Mouse (Mus musculus) heart, postnatal 0 days (tissue): ENCODE measurements around the gene Frat2. TPM values are rescaled to one million over a fixed set of nuclear protein-coding genes. Genes with fewer than 3 reads are reported as not detected.

Source experiments
- ATAC-seq: fragments of 200-750 bp; cut with Nextera tagmentation; 2 replicates; pipeline ENCODE4 v1.8.0; 2017; ENCODE audit warnings: low read depth, moderate number of reproducible peaks, moderate library complexity; ENCODE audit not compliant: insufficient read depth
- DNase-seq: peaks from one replicate; pipeline ENCODE4 v3.0.0-alpha.2; 2016; ENCODE audit warnings: low spot score
- H3K27ac ChIP-seq: fragments of 300-500 bp; sonication (generic); 2 replicates; pipeline ENCODE4 v1.5.1; 2014; ENCODE audit warnings: low read depth, mild to moderate bottlenecking
- H3K27me3 ChIP-seq: fragments of 300-500 bp; sonication (generic); 2 replicates; pipeline ENCODE4 v1.6.1; 2014; ENCODE audit warnings: low read length, mixed read lengths; ENCODE audit not compliant: control insufficient read depth, insufficient read depth
- H3K36me3 ChIP-seq: fragments of 300-500 bp; sonication (generic); replicated peaks from 2 replicates; pipeline ENCODE4 v1.6.1; 2014; ENCODE audit warnings: low read length, mixed read lengths; ENCODE audit not compliant: control insufficient read depth, insufficient read depth
- H3K4me1 ChIP-seq: fragments of 300-500 bp; sonication (generic); 2 replicates; pipeline ENCODE4 v1.6.1; 2014; ENCODE audit warnings: antibody characterized with exemption; ENCODE audit not compliant: control insufficient read depth, insufficient read depth
- H3K4me2 ChIP-seq: fragments of 300-500 bp; sonication (generic); 2 replicates; pipeline ENCODE4 v1.6.1; 2014; ENCODE audit warnings: low read depth, mild to moderate bottlenecking, low read length, moderate library complexity
- H3K4me3 ChIP-seq: fragments of 300-500 bp; sonication (generic); 2 replicates; pipeline ENCODE4 v1.5.1; 2014; ENCODE audit warnings: low read depth, low read length
- H3K9ac ChIP-seq: fragments of 300-500 bp; sonication (generic); replicated peaks from 2 replicates; pipeline ENCODE4 v1.6.1; 2014; ENCODE audit warnings: low read depth, low read length, mixed read lengths
- H3K9me3 ChIP-seq: fragments of 300-500 bp; sonication (generic); replicated peaks from 2 replicates; pipeline ENCODE4 v1.6.1; 2016; ENCODE audit warnings: low read length; ENCODE audit not compliant: control insufficient read depth
- CTCF ChIP-seq: IDR thresholded peaks from 2 replicates; pipeline ENCODE4 v1.5.1; 2016; ENCODE audit warnings: antibody characterized with exemption, control low read depth, low read depth
- EP300 ChIP-seq: IDR thresholded peaks from 2 replicates; pipeline ENCODE4 v1.6.1; 2016; ENCODE audit warnings: antibody characterized with exemption, low read depth
- WGBS: fragments of 180-500 bp; shearing (Covaris S2); extraction: QIAGEN DNeasy Blood & Tissue Kit; methylation state at CpG from one replicate; pipeline ENCODE4 v1.1.7; 2014; 5-methylcytosine and 5-hydroxymethylcytosine counted together
- polyA plus RNA-seq: library from polyadenylated mRNA; unstranded; fragments of >200 nt; fragmentation: Nextera tagmentation; extraction: Ambion mirVana; gene quantifications from 2 replicates; pipeline ENCODE4 v1.2.1, GENCODE M21; 2015
- total RNA-seq: library from RNA; depleted of rRNA; stranded (reverse); fragments of >200 nt; gene quantifications from 2 replicates; pipeline ENCODE4 v1.2.3, GENCODE M21; 2014; ENCODE audit warnings: low replicate concordance

Gene Frat2
- total and polyA plus RNA-seq, 2 experiments from 2014 or later: 1.4 to 5.6 TPM

DNA sequence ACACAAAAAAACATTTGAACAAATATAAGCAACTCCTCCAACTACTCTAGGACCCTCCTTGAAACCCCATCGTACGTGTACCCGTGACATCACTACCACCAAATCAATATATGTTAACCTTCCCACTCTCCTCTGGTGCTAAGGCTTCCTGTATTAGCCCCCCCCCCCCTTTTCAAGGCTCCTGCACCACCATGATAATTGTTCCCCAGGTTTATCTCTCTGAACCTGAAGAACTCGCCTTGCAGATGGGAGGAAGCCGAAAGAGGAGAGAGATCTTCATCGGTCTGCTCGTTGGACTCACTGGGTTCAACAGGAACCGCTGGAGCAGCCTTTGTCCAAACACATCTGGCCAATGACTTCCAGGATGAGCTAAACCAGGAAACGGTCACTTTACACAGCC lies 40.4 kb downstream of the Frat2 start:
- H3K36me3 ChIP-seq: no peaks in the 10 kb centered on the region
- H3K4me1 ChIP-seq: no peaks in the 10 kb centered on the region
- DNase-seq (no peak), ATAC-seq (no peak)
- H3K9me3 ChIP-seq: 0 out of 2 replicates have a peak, but pooled peaks cover 4% of the 10 kb centered on the region
- H3K9ac ChIP-seq: no peak overlapping the region
- H3K27ac ChIP-seq: no peak overlapping the region
- WGBS: 68% methylated on average over 9 of the region's 9 CpGs
- H3K4me3 ChIP-seq: no peak overlapping the region
- TF ChIP-seq CTCF: no peak
- TF ChIP-seq EP300: no peak
- no peaks in the 10 kb centered on the region for H3K27me3 ChIP-seq
- no peak overlapping the region for H3K4me2 ChIP-seq

DNA sequence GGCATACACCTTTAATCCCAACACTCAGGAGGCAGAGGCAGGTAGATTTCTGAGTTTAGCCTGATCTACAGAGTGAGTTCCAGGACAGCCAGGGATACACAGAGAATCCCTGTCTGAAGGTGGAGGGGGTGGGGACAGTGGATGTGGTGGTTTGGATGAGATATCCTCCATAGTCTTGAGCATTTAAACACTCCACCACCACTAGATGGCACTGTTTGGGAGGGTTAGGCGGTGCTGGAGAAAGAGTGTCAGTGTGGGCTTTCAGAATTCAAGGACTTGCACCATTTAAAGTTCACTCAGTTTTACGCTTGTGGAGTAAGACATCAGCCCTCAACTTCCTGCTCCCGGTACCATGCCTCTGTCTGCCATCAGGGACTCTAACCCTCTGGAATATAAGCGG lies 42.1 kb downstream of the Frat2 start:
- TF ChIP-seq EP300 (no peak), CTCF (peak; percentile 19; the same call in 1 of the 2 replicates)
- Histone ChIP-seq H3K9ac (no peak overlapping the region), H3K36me3 (no peaks in the 10 kb centered on the region), H3K9me3 (0 out of 2 replicates have a peak, but pooled peaks cover 4% of the 10 kb centered on the region), H3K4me2 (no peak overlapping the region), H3K4me3 (no peak overlapping the region), H3K4me1 (peaks cover 8% of the 10 kb centered on the region; the same call in 1 of the 2 replicates), H3K27ac (no peak overlapping the region), H3K27me3 (no peaks in the 10 kb centered on the region)
- DNase-seq (no peak), ATAC-seq (no peak)
- WGBS: 84% methylated on average over 4 of the region's 4 CpGs

DNA sequence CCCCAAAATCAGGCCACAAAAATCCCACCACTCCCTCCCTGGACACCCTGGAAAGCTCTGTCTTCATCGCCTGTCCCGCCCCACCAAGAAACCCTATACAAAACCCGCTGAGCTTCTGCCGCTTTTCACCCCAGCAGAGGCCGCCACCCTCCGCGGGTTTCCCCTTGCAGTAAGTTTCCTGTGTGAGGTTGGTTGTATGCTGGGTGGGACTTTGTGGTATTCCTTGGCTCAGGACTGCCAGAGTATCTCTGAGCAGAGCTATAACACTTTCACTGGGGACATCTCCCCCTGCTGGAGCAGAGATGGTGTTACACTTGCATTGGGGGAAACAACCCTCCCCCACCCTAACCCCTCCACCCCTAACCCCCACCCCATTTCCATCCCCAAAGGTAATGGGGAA lies 44.6 kb downstream of the Frat2 start:
- TF ChIP-seq CTCF (peak; percentile 30), EP300 (no peak)
- H3K27ac ChIP-seq: no peak overlapping the region
- H3K9ac ChIP-seq: no peak overlapping the region
- WGBS: 49% methylated on average over 7 of the region's 7 CpGs
- no peak overlapping the region for H3K4me3 ChIP-seq
- peaks cover 16% of the 10 kb centered on the region for H3K4me1 ChIP-seq
- ATAC-seq (no peak), DNase-seq (peak; percentile 16)
- H3K36me3 ChIP-seq: no peaks in the 10 kb centered on the region
- no peaks in the 10 kb centered on the region for H3K27me3 ChIP-seq
- no peak overlapping the region for H3K4me2 ChIP-seq
- H3K9me3 ChIP-seq: 0 out of 2 replicates have a peak, but pooled peaks cover 4% of the 10 kb centered on the region

DNA sequence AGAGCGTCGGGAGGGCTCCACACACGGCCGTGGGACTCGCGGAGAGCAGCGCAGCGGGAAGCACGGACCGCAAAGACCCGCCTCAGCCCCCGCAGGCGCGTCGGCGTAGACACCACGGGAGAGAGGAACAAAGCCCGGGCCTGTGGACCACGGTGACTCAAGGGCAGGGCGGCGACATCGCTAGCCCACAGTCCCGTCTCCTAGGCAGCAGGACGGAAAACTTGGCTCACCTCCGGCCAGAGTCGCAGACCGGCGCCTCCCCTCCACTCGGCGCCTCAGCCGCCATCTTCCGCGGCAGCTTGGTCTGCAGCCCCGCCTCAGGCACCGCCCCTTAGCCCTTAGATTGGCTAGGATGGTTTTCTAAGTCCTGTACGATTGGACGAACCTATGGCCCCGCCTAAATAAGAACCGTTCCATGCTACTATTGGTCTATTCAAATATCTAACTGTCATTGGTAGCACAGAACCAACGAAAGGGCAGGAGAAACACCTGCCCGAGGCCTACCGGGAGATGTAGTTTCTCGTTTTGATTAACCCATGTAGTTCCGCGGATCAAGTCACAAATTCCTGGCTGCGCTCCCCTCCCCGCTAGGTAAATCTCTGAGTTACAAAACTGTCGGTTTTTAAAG lies 46.1 kb downstream of the Frat2 start, which contains the start of gene Arhgap19:
Arhgap19 (minus strand) TSS at position 306 of the 628 bp plus-strand sequence.
- 0 out of 2 replicates have a peak, but pooled peaks cover 4% of the 10 kb centered on the region for H3K9me3 ChIP-seq
- DNase-seq: peak; percentile 98
- H3K4me1 ChIP-seq: peaks cover 16% of the 10 kb centered on the region
- H3K9ac ChIP-seq: peak within 1 kb of the TSS; percentile 67
- no peaks in the 10 kb centered on the region for H3K36me3 ChIP-seq
- peak within 1 kb of the TSS; percentile 83 for H3K4me3 ChIP-seq
- WGBS: under 1% methylated on average over 46 of the region's 48 CpGs
- no peak for TF ChIP-seq CTCF
- no peak; the same call in 1 of the 2 replicates for TF ChIP-seq EP300
- peak within 1 kb of the TSS; percentile 65; the same call in 1 of the 2 replicates for H3K27ac ChIP-seq
- peak; percentile 100 for ATAC-seq
- H3K4me2 ChIP-seq: peak within 1 kb of the TSS; percentile 71
- no peaks in the 10 kb centered on the region for H3K27me3 ChIP-seq

DNA sequence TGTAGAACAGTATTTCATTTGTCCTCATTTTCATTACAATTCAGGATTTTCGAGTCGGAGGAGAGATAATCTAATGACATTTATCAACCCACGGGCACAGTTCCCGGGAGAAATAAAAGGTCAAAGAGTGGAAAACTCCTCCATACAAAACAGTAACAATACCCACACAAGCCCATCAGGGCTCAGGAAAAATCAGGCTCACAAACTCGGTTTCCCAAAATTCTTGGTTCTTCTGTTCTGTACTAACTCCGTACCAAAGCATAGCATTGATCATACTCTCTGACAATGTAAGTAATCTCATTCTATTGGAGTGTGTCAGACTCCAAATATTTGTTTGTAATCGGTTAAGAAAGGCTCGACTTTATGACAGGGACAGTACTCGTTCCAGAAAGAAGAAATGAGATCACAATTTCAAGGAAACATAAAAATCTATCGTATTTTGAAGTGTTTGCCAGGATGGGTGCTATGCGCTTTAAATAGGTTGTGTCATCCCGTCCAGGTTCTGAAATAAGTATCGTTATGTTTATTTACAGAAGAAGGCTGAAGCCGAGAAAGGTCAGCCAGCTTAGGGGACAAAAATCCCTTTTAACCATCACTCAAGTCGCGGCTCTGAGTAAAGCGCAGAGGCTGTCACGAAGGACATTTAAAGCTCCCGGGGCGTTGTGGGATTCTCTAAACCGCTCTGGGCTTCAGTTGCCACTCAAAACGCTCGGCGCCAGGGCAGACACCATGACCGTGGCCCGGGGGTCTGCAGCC lies 46.8 kb downstream of the Frat2 start:
- H3K27ac ChIP-seq: peak overlapping the region; percentile 65; the same call in 1 of the 2 replicates
- 3% methylated on average over 26 of the region's 26 CpGs for WGBS
- H3K9ac ChIP-seq: peak overlapping the region; percentile 67
- H3K4me2 ChIP-seq: peak overlapping the region; percentile 71
- 0 out of 2 replicates have a peak, but pooled peaks cover 4% of the 10 kb centered on the region for H3K9me3 ChIP-seq
- no peaks in the 10 kb centered on the region for H3K27me3 ChIP-seq
- peak; percentile 15; the same call in 1 of the 2 replicates for ATAC-seq
- DNase-seq: peak; percentile 17
- TF ChIP-seq EP300 (no peak), CTCF (no peak)
- H3K4me1 ChIP-seq: peaks cover 16% of the 10 kb centered on the region
- H3K4me3 ChIP-seq: peak overlapping the region; percentile 83
- no peaks in the 10 kb centered on the region for H3K36me3 ChIP-seq
